ENCODE assay signal across 30 mouse cellular contexts in the genomic region with DNA sequence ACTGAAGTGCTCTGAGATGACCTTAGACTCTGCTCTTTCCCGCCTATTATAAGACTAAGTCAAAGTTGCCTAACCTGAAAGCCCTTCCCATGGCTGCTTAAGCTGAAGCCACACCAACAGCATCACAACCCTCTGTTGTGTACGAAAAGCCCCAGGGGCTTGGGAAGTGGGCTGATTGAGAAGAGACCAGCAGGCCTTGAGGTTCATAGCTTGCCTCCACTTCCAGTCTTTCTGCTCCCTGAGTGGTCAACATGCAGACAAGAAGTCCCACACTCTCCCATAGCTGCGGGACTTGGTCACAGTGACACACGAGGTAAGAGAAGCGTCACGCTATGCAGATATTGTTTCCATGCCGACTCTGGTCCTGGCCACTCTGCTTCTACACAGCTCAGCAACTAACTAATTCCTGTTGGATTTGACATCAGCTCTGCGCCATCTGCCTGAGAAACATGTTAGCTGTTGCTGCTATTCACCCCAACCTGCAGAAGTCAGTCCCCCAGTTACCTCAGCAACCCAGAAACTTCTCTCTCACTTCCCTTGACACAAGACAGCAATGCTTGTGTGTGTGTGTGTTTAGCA.
DNase-seq lines count a peak whose midpoint lies in the region; ATAC-seq and TF ChIP-seq lines count a peak whose summit lies in the region.
"Had no signal": no experiment of that assay in that cellular context is flagged by ENCODE, and none has a peak within 500 bp of the region (broad histone marks: within the 10 kb centered on the region; RNA-seq: fewer than 3 reads in every experiment).

No protein-coding gene starts in this region.

- DNase-seq in cerebellum, adult 2 months, result no peak
- no peak for DNase-seq in cerebellum, postnatal 10 days
- DNase-seq in hindbrain, postnatal 0 days (ENCODE audit: low spot score), result no peak
- no peak for DNase-seq in midbrain, embryonic 10.5 days (ENCODE audit: low spot score)
- no peak for DNase-seq in midbrain, embryonic 14.5 days
- DNase-seq in brain, adult 2 months (ENCODE audit: low read depth, low spot score), result peak; percentile 52
- DNase-seq in frontal cortex, postnatal 36 days (ENCODE audit: low spot score in 2 of 2), result no peak
- DNase-seq: adrenal gland, adult 2 months; adrenal gland, postnatal 36 days; cerebellum, adult 8-10 months; cerebellum, postnatal 36 days; gastrocnemius, postnatal 14 days; heart, adult 18-20 months; heart, postnatal 14 days; kidney, adult 11 months; kidney, postnatal 14 days; liver; lung, adult 2 months; lung, postnatal 10 days; right cerebral cortex, adult 18-20 months; thymus, adult 2 months; thymus, postnatal 36 days had no signal

- no peak overlapping the region for H3K9ac ChIP-seq in hindbrain, postnatal 0 days (replicated peaks; ENCODE audit: low read length)
- no peak overlapping the region for H3K9ac ChIP-seq in hindbrain, embryonic 13.5 days
- H3K9ac ChIP-seq in midbrain, embryonic 14.5 days (replicated peaks; ENCODE audit: low read length), result no peak overlapping the region
- H3K9ac ChIP-seq: embryonic facial prominence, embryonic 12.5 days; liver, embryonic 14.5 days had no signal

- TF ChIP-seq POLR2A in cerebellum, adult 2 months (IDR thresholded peaks at IDR 0.05; ENCODE audit: borderline replicate concordance, insufficient read depth, low read length), result no peak

- peaks cover 7% of the 10 kb centered on the region for H3K4me1 ChIP-seq in cerebellum, adult 2 months (ENCODE audit: control insufficient read depth, insufficient read depth, low read length)
- no peaks in the 10 kb centered on the region for H3K4me1 ChIP-seq in hindbrain, postnatal 0 days (ENCODE audit: insufficient read depth, low read length)
- peaks cover 11% of the 10 kb centered on the region; the same call in 1 of the 2 replicates for H3K4me1 ChIP-seq in hindbrain, embryonic 13.5 days (replicated peaks)
- H3K4me1 ChIP-seq in midbrain, embryonic 10.5 days, result peaks cover 12% of the 10 kb centered on the region
- no peaks in the 10 kb centered on the region for H3K4me1 ChIP-seq in midbrain, embryonic 14.5 days (ENCODE audit: control insufficient read depth, insufficient read depth, low read length)
- H3K4me1 ChIP-seq: embryonic facial prominence, embryonic 12.5 days had no signal

- H3K27ac ChIP-seq in cerebellum, adult 2 months (ENCODE audit: insufficient read depth, low read length), result no peak overlapping the region
- no peak overlapping the region for H3K27ac ChIP-seq in hindbrain, postnatal 0 days
- H3K27ac ChIP-seq in hindbrain, embryonic 13.5 days, result no peak overlapping the region
- peak overlapping the region; percentile 28; the same call in 1 of the 2 replicates for H3K27ac ChIP-seq in midbrain, embryonic 10.5 days (replicated peaks)
- H3K27ac ChIP-seq in midbrain, embryonic 14.5 days (replicated peaks; ENCODE audit: low read depth, low read length), result no peak overlapping the region
- H3K27ac ChIP-seq: embryonic facial prominence, embryonic 12.5 days; hindbrain, embryonic 10.5 days; liver, embryonic 14.5 days; macrophage had no signal

- no peaks in the 10 kb centered on the region for H3K36me3 ChIP-seq in hindbrain, postnatal 0 days (ENCODE audit: insufficient read depth, low read length)
- no peaks in the 10 kb centered on the region for H3K36me3 ChIP-seq in hindbrain, embryonic 13.5 days
- no peaks in the 10 kb centered on the region for H3K36me3 ChIP-seq in midbrain, embryonic 10.5 days
- H3K36me3 ChIP-seq in midbrain, embryonic 14.5 days (ENCODE audit: control insufficient read depth, insufficient read depth, low read length), result no peaks in the 10 kb centered on the region
- H3K36me3 ChIP-seq: embryonic facial prominence, embryonic 12.5 days; hindbrain, embryonic 10.5 days had no signal

- no peak for ATAC-seq in hindbrain, postnatal 0 days
- ATAC-seq in hindbrain, embryonic 13.5 days (ENCODE audit: low FRiP score), result no peak
- ATAC-seq in midbrain, embryonic 14.5 days (ENCODE audit: low FRiP score, low TSS enrichment), result no peak
- ATAC-seq: activated CD4-positive, CD25-positive, alpha-beta regulatory T cell, adult 4 months; hindbrain, embryonic 16.5 days had no signal

- no peaks in the 10 kb centered on the region for H3K27me3 ChIP-seq in cerebellum, adult 2 months (ENCODE audit: control insufficient read depth, insufficient read depth, low read length)
- H3K27me3 ChIP-seq in hindbrain, postnatal 0 days (ENCODE audit: insufficient read depth, low read length), result no peaks in the 10 kb centered on the region
- no peaks in the 10 kb centered on the region for H3K27me3 ChIP-seq in hindbrain, embryonic 13.5 days
- no peaks in the 10 kb centered on the region for H3K27me3 ChIP-seq in midbrain, embryonic 10.5 days (ENCODE audit: low read depth, poor library complexity, severe bottlenecking)
- H3K27me3 ChIP-seq in midbrain, embryonic 14.5 days (ENCODE audit: control insufficient read depth, insufficient read depth, low read length), result no peaks in the 10 kb centered on the region
- H3K27me3 ChIP-seq: CH12.LX; embryonic facial prominence, embryonic 12.5 days had no signal

- 82% methylated on average over 8 of the region's 8 CpGs for WGBS in cerebellum, adult 2 months
- WGBS in hindbrain, postnatal 0 days, result 69% methylated on average over 8 of the region's 8 CpGs
- WGBS in hindbrain, embryonic 13.5 days, result 82% methylated on average over 8 of the region's 8 CpGs
- WGBS in midbrain, embryonic 10.5 days, result 86% methylated on average over 8 of the region's 8 CpGs
- WGBS in midbrain, embryonic 14.5 days, result 82% methylated on average over 8 of the region's 8 CpGs

- no peak overlapping the region for H3K4me3 ChIP-seq in cerebellum, adult 2 months (replicated peaks; ENCODE audit: insufficient read depth, low read depth, low read length)
- H3K4me3 ChIP-seq in hindbrain, postnatal 0 days (ENCODE audit: low read length), result no peak overlapping the region
- no peak overlapping the region for H3K4me3 ChIP-seq in hindbrain, embryonic 13.5 days
- no peak overlapping the region for H3K4me3 ChIP-seq in midbrain, embryonic 10.5 days
- no peak overlapping the region for H3K4me3 ChIP-seq in midbrain, embryonic 14.5 days (replicated peaks; ENCODE audit: low read depth, low read length)
- H3K4me3 ChIP-seq: embryonic facial prominence, embryonic 12.5 days; hindbrain, embryonic 10.5 days had no signal

- peak; percentile 15; the same call in 1 of the 2 replicates for TF ChIP-seq CTCF in cerebellum, adult 2 months (IDR thresholded peaks at IDR 0.05; ENCODE audit: borderline replicate concordance, insufficient read depth, low read depth, low read length)
- TF ChIP-seq CTCF in hindbrain, postnatal 0 days (IDR thresholded peaks at IDR 0.05; ENCODE audit: low read depth), result peak; percentile 19; the same call in 1 of the 2 replicates

- H3K4me2 ChIP-seq in hindbrain, postnatal 0 days (ENCODE audit: low read depth, low read length), result no peak overlapping the region
- H3K4me2 ChIP-seq in hindbrain, embryonic 13.5 days, result no peak overlapping the region
- H3K4me2 ChIP-seq in midbrain, embryonic 14.5 days (ENCODE audit: low read length), result no peak overlapping the region
- H3K4me2 ChIP-seq: embryonic facial prominence, embryonic 12.5 days had no signal

- H3K9me3 ChIP-seq in hindbrain, postnatal 0 days (ENCODE audit: low read length), result no peaks in the 10 kb centered on the region
- H3K9me3 ChIP-seq in hindbrain, embryonic 13.5 days, result no peaks in the 10 kb centered on the region
- H3K9me3 ChIP-seq in midbrain, embryonic 10.5 days (replicated peaks), result no peaks in the 10 kb centered on the region
- H3K9me3 ChIP-seq in midbrain, embryonic 14.5 days (ENCODE audit: control insufficient read depth, low read length), result no peaks in the 10 kb centered on the region
- H3K9me3 ChIP-seq: embryonic facial prominence, embryonic 12.5 days; hindbrain, embryonic 10.5 days had no signal
